Mouse (Mus musculus) mouse embryonic stem cell (cell line): ENCODE measurements around the gene Ppt2.

Experiments
- in situ Hi-C, 2 experiments: fragments of 300-500 bp; cut with MboI; formaldehyde crosslinking; loops; 1 replicate in 1 of 2; 3 replicates in 1 of 2; pipeline ENCODE4 v1.14.3; 2019 to 2020; ENCODE audit warnings: low sequenced_read_pairs in 2 of 2, low pct_unique_long_range_greater_than_20kb in 1 of 2, mixed read lengths in 1 of 2; ENCODE audit not compliant: unreplicated experiment in 1 of 2

Gene Ppt2

GRCm38 (mm10) chr17:34627943-34628643 lies at the start of gene Ppt2:
Gene Ppt2, minus strand, starts transcription at chr17:34628510.
- in situ Hi-C loops = loop anchor here in 1 of 2 experiments (5.0 kb wide), 1 partner anchor 51 kb away; no protein-coding TSS in a partner anchor

GRCm38 (mm10) chr17:34676671-34677070 lies 48.4 kb upstream of the Ppt2 start:
- in situ Hi-C loops = no loop called here

- in situ Hi-C loops = no loop called here
Observed at GRCm38 (mm10) chr17:34676093-34676460, 47.8 kb upstream of the Ppt2 start.

- in situ Hi-C loops = no loop called here
Observed at GRCm38 (mm10) chr17:34675205-34676092, 47.1 kb upstream of the Ppt2 start.

GRCm38 (mm10) chr17:34674524-34675204 lies 46.4 kb upstream of the Ppt2 start:
- in situ Hi-C loops = no loop called here

GRCm38 (mm10) chr17:34673139-34673538 lies 44.8 kb upstream of the Ppt2 start:
- in situ Hi-C loops = no loop called here

- in situ Hi-C loops = no loop called here
Observed at GRCm38 (mm10) chr17:34672246-34672792, 44.0 kb upstream of the Ppt2 start.

GRCm38 (mm10) chr17:34671151-34672066 lies 43.1 kb upstream of the Ppt2 start:
- in situ Hi-C loops = no loop called here

GRCm38 (mm10) chr17:34670235-34670634 lies 41.9 kb upstream of the Ppt2 start, which contains the start of gene Tnxb:
Gene Tnxb, plus strand, starts transcription at chr17:34670535.
- in situ Hi-C loops = no loop called here

- in situ Hi-C loops = no loop called here
Observed at GRCm38 (mm10) chr17:34664472-34664871, 36.2 kb upstream of the Ppt2 start.

GRCm38 (mm10) chr17:34663558-34663957 lies 35.2 kb upstream of the Ppt2 start:
- in situ Hi-C loops = no loop called here

- in situ Hi-C loops = no loop called here
Observed at GRCm38 (mm10) chr17:34662978-34663377, 34.7 kb upstream of the Ppt2 start.

- in situ Hi-C loops = no loop called here
Observed at GRCm38 (mm10) chr17:34662468-34662867, 34.2 kb upstream of the Ppt2 start.

- in situ Hi-C loops = no loop called here
Observed at GRCm38 (mm10) chr17:34661121-34661591, 32.8 kb upstream of the Ppt2 start.

GRCm38 (mm10) chr17:34660259-34660820 lies 32.0 kb upstream of the Ppt2 start:
- in situ Hi-C loops = no loop called here

GRCm38 (mm10) chr17:34659897-34660214 lies 31.5 kb upstream of the Ppt2 start:
- in situ Hi-C loops = no loop called here

- in situ Hi-C loops = no loop called here
Observed at GRCm38 (mm10) chr17:34659181-34659896, 31.0 kb upstream of the Ppt2 start.
